Mouse (Mus musculus) heart, adult 2 months (tissue): ENCODE measurements at regions not wholly inside any gene's neighbourhood (a gene's known extent, or its start where the extent isn't known, plus 50 kb on each side); places are given as distances from the start of the nearest gene placed in this dataset.

Experiments
- DNase-seq, 2 experiments: peaks; one replicate each; pipeline ENCODE4 v3.0.0; 2021
- H3K27ac ChIP-seq: fragments of 200-600 bp; 2 replicates; pipeline ENCODE4 v1.8.1; 2022
- H3K27me3 ChIP-seq: fragments of 200-500 bp; 2 replicates; pipeline ENCODE4 v1.6.1; 2012; ENCODE audit warnings: mild to moderate bottlenecking, low read length, inconsistent platforms, mixed read lengths; ENCODE audit not compliant: control insufficient read depth, insufficient read depth
- H3K36me3 ChIP-seq: fragments of 200-500 bp; 2 replicates; pipeline ENCODE4 v1.6.1; 2012; ENCODE audit warnings: low read length, inconsistent platforms; ENCODE audit not compliant: control insufficient read depth, insufficient read depth
- H3K4me1 ChIP-seq: fragments of 200-500 bp; 2 replicates; pipeline ENCODE4 v1.6.1; 2011; ENCODE audit warnings: low read length; ENCODE audit not compliant: control insufficient read depth, insufficient read depth
- H3K4me3 ChIP-seq: fragments of 200-600 bp; 2 replicates; pipeline ENCODE4 v1.8.1; 2022
- H3K79me2 ChIP-seq: fragments of 200-500 bp; replicated peaks from 2 replicates; pipeline ENCODE4 v1.6.1; 2012; ENCODE audit warnings: mild to moderate bottlenecking, inconsistent platforms, low read length, moderate library complexity, mixed read lengths; ENCODE audit not compliant: control insufficient read depth, insufficient read depth
- H3K9ac ChIP-seq: fragments of 200-500 bp; 2 replicates; pipeline ENCODE4 v1.6.1; 2012; ENCODE audit warnings: low read depth, mild to moderate bottlenecking, control low read depth, inconsistent platforms, low read length, mixed read lengths
- CTCF ChIP-seq: fragments of 200-600 bp; IDR thresholded peaks from 2 replicates; pipeline ENCODE4 v1.8.1; 2022; ENCODE audit warnings: antibody characterized with exemption, mild to moderate bottlenecking, moderate library complexity
- EP300 ChIP-seq: fragments of 200-500 bp; IDR thresholded peaks from 2 replicates; pipeline ENCODE4 v1.6.1; 2011; ENCODE audit warnings: low read depth, low read length, control low read depth; ENCODE audit not compliant: insufficient read depth
- POLR2A ChIP-seq: fragments of 200-500 bp; IDR thresholded peaks from 2 replicates; pipeline ENCODE4 v1.6.1; 2011; ENCODE audit warnings: mild to moderate bottlenecking, low read depth, low read length, control low read depth; ENCODE audit not compliant: insufficient read depth
- WGBS: fragments of 180-500 bp; shearing (Covaris S2); methylation state at CpG from one replicate; pipeline ENCODE4 v1.1.7; 2018; 5-methylcytosine and 5-hydroxymethylcytosine counted together
- intact Hi-C: fragments of 180-260 bp; cut with DNase I; formaldehyde crosslinking; loops from one replicate; pipeline ENCODE4 v1.15.1; 2025

DNA sequence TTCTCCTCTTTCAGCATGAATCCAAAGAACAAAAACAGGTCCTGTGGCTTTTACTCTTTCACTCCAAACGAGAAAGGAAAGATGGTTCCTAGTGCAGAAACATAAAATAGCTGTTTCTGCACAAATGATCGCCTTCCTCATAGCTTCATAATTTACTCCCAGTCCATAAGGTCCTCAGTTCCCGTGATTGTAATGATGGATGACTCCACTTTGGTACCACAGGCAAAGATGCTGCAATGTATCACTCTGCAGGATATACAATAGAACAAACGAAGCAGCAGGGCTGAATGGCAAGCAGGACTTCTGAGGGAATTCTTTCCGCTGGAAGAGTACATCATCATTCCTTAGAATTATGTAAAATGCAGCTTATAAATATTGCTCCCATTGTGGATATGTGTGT, 652.8 kb downstream of the Robo2 start:
- Histone ChIP-seq H3K27ac (no peak overlapping the region), H3K79me2 (no peaks in the 10 kb centered on the region), H3K36me3 (no peaks in the 10 kb centered on the region), H3K4me3 (no peak overlapping the region), H3K9ac (no peak overlapping the region), H3K4me1 (no peaks in the 10 kb centered on the region), H3K27me3 (no peaks in the 10 kb centered on the region)
- intact Hi-C loops = no loop called here
- TF ChIP-seq CTCF (no peak), POLR2A (no peak), EP300 (no peak)
- DNase-seq = no peak
- 76% methylated on average over 5 of the region's 5 CpGs for WGBS

DNA sequence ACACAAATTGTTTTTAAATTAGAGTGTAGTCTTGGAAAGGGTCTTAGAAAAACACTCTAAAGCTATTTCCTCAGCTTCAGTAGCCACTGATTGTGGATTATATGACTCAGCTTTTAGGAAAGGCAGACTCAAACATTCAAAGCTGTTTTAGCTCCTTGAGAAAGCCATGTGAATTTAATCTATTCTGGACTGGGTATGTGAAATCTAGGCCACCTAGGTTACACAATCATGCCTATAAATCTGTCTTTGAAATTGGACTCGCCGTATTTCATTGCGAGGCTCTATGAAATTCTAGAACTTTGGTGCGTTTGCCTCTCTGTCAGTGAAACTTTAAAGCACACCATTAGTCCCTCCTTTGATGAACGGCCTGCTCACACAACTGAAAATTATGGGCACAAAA, 657.3 kb downstream of the Robo2 start:
- no peaks in the 10 kb centered on the region for H3K27me3 ChIP-seq
- intact Hi-C loops = no loop called here
- no peaks in the 10 kb centered on the region for H3K4me1 ChIP-seq
- 85% methylated on average over 5 of the region's 5 CpGs for WGBS
- no peak overlapping the region for H3K27ac ChIP-seq
- no peak overlapping the region for H3K4me3 ChIP-seq
- no peaks in the 10 kb centered on the region for H3K79me2 ChIP-seq
- no peak overlapping the region for H3K9ac ChIP-seq
- no peak for DNase-seq
- TF ChIP-seq POLR2A = no peak
- H3K36me3 ChIP-seq = no peaks in the 10 kb centered on the region

DNA sequence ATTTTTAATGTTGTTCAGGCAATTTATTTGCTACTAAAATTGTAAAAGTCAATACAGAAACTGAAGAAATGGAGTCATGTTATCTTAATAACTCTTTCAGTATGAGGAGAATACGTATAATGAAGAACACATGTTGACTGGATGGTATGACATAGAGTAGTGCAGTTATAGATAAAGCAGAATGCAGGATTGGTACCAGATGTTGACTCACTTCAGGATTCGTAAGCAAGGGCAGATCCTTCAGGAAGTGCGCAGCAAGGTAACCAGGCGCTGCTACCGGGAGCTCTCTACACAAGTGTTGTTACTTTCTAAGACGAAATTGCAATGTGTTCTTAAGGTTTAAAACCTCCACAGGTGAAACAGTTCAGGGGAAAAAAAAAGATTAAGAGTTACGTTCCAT, 683.3 kb downstream of the Robo2 start:
- intact Hi-C loops = no loop called here

DNA sequence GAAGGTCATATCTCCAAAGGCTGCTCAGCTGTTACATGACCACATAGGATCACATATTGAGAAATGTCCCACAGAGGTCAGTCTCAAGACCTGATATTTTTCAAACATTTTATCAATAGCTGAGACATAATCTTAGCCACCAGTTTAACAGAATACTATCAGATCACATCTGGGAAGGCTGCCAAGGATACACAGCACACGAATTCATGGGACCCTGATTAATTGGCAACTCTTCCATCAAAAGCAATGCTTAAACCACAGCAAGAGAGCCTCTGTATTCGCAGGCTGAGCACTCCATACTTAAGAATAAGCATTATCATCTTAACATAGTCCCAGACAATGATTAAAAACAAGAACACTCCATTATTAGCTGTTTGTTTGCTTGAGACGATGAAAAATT, 691.9 kb downstream of the Robo2 start:
- Histone ChIP-seq H3K27ac (no peak overlapping the region), H3K4me1 (no peaks in the 10 kb centered on the region), H3K9ac (no peak overlapping the region), H3K4me3 (no peak overlapping the region), H3K27me3 (no peaks in the 10 kb centered on the region), H3K36me3 (no peaks in the 10 kb centered on the region), H3K79me2 (no peaks in the 10 kb centered on the region)
- no peak for DNase-seq
- TF ChIP-seq CTCF = no peak
- no peak for TF ChIP-seq EP300
- no peak for TF ChIP-seq POLR2A
- WGBS = 67% methylated on average over 3 of the region's 3 CpGs
- intact Hi-C loops = no loop called here

More for the DNA sequence above, 683.3 kb downstream of the Robo2 start:
- TF ChIP-seq CTCF (no peak), POLR2A (no peak), EP300 (no peak)
- 77% methylated on average over 7 of the region's 7 CpGs for WGBS
- Histone ChIP-seq H3K27me3 (no peaks in the 10 kb centered on the region), H3K27ac (no peak overlapping the region), H3K36me3 (no peaks in the 10 kb centered on the region), H3K9ac (no peak overlapping the region), H3K4me1 (no peaks in the 10 kb centered on the region), H3K4me3 (no peak overlapping the region), H3K79me2 (no peaks in the 10 kb centered on the region)
- no peak for DNase-seq

DNA sequence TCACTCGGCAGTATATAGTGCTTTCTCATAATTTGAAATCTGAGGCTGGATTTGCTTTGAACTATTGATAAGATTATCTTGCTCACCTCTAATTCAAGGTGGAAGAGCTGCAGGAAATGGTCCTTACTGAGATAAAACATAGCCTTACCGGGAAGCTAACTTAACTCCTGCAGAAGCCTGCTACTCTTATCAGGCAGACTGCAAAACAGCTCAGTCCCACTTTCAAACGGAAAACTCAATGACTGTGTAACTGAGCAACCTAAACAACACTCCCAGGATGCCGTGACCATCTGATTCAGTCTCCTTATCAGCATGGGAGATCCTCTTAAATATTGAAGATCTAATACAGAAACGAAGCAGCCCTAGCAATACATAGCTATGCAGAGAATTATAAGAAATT, 695.3 kb downstream of the Robo2 start:
- no peak overlapping the region for H3K27ac ChIP-seq
- 24% methylated on average over 5 of the region's 5 CpGs for WGBS
- no peaks in the 10 kb centered on the region for H3K36me3 ChIP-seq
- H3K79me2 ChIP-seq = no peaks in the 10 kb centered on the region
- H3K27me3 ChIP-seq = no peaks in the 10 kb centered on the region
- intact Hi-C loops = no loop called here
- no peak for TF ChIP-seq POLR2A
- no peak overlapping the region for H3K9ac ChIP-seq
- H3K4me3 ChIP-seq = no peak overlapping the region
- no peak for DNase-seq
- H3K4me1 ChIP-seq = no peaks in the 10 kb centered on the region

DNA sequence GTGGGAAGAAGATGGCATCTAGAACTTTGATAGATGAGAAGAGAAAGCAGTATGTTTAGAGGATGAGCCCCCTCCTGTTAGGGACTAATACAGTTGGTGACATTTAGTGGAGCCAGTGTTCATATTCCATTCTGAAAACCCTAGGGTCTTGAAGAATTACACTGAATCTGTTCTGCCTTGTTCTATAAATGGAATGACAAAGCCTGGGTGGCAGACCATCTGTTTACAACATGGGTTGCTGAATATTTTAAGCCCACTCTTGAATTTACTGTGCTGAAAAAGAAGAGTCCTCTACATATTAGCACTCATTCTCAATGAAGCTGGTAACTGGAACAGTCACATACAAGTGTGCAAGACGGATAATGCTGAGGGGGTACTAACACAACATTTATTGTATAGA, 704.6 kb downstream of the Robo2 start:
- H3K9ac ChIP-seq = no peak overlapping the region
- no peaks in the 10 kb centered on the region for H3K27me3 ChIP-seq
- no peaks in the 10 kb centered on the region for H3K79me2 ChIP-seq
- H3K36me3 ChIP-seq = no peaks in the 10 kb centered on the region
- DNase-seq = no peak
- intact Hi-C loops = no loop called here
- H3K27ac ChIP-seq = no peak overlapping the region
- TF ChIP-seq CTCF = no peak
- no peak for TF ChIP-seq EP300
- no peak for TF ChIP-seq POLR2A
- WGBS = 87% methylated on average over 1 of the region's 1 CpGs
- no peak overlapping the region for H3K4me3 ChIP-seq
- H3K4me1 ChIP-seq = no peaks in the 10 kb centered on the region

DNA sequence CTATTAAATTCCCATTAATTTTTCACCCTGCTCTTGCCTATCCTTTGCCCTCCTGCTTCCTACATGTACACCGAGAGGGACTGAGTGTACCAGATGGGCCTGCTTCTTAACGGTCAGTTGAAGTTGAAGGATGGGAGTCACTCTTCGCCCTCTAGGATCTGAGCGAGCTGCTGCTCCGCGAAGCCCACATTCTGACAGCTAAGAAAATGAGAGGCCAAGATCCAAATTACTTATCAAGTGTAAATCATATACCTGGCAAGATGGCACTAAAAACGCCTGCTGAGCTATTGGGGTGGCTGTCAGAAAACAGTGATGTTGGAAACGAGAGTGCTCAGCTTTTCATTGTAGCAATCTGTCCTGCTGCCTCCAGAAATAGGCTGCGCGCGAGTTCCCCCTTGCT, 722.4 kb downstream of the Robo2 start:
- Histone ChIP-seq H3K27ac (no peak overlapping the region), H3K79me2 (no peaks in the 10 kb centered on the region), H3K4me1 (no peaks in the 10 kb centered on the region), H3K36me3 (no peaks in the 10 kb centered on the region), H3K27me3 (no peaks in the 10 kb centered on the region), H3K9ac (no peak overlapping the region), H3K4me3 (no peak overlapping the region)
- no peak for DNase-seq
- 72% methylated on average over 11 of the region's 11 CpGs for WGBS
- TF ChIP-seq CTCF = no peak
- TF ChIP-seq POLR2A = no peak
- TF ChIP-seq EP300 = no peak
- intact Hi-C loops = no loop called here
